Mouse (Mus musculus): Measurements from ENCODE around the gene Sfswap. TPM values are rescaled to one million over a fixed set of nuclear protein-coding genes. Genes with fewer than 3 reads are reported as not detected.
"Not testable (repeated sequence)": the region's sequence is repeated elsewhere in the genome, so short reads cannot be mapped to it uniquely, and the experiment has no call there.

Sfswap gene
- polyA plus RNA-seq, 1 experiment from 2014 or later, result 65.6 TPM

GRCm38 (mm10) chr5:129586016-129586415, 85.0 kb downstream of the Sfswap start:
- ATAC-seq (ENCODE audit: low read depth), result peak; percentile 72
- Histone ChIP-seq H3K9ac (replicated peaks; ENCODE audit: low read depth, low read length) (peak overlapping the region; percentile 41; the same call in 1 of the 2 replicates), H3K4me2 (ENCODE audit: low read depth, low read length) (peak overlapping the region; percentile 100), H3K4me3 (ENCODE audit: low read depth, low read length) (peak overlapping the region; percentile 79), H3K27me3 (ENCODE audit: control insufficient read depth, insufficient read depth, low read length) (no peaks in the 10 kb centered on the region; the same call in 1 of the 2 replicates), H3K36me3 (ENCODE audit: control insufficient read depth, insufficient read depth, low read length) (no peaks in the 10 kb centered on the region), H3K4me1 (ENCODE audit: control insufficient read depth, insufficient read depth, low read length) (peaks cover 18% of the 10 kb centered on the region), H3K9me3 (ENCODE audit: control insufficient read depth, low read length) (no peaks in the 10 kb centered on the region), H3K27ac (ENCODE audit: low read depth, low read length) (peak overlapping the region; percentile 45)
- under 1% methylated on average over 17 of the region's 17 CpGs for WGBS

GRCm38 (mm10) chr5:129586471-129586870, 85.5 kb downstream of the Sfswap start:
- no peaks in the 10 kb centered on the region for H3K36me3 ChIP-seq (ENCODE audit: control insufficient read depth, insufficient read depth, low read length)
- H3K9ac ChIP-seq (replicated peaks; ENCODE audit: low read depth, low read length), result peak overlapping the region; percentile 41; the same call in 1 of the 2 replicates
- peak overlapping the region; percentile 100 for H3K4me2 ChIP-seq (ENCODE audit: low read depth, low read length)
- WGBS, result 30% methylated on average over 13 of the region's 13 CpGs
- ATAC-seq (ENCODE audit: low read depth), result no peak
- no peaks in the 10 kb centered on the region; the same call in 1 of the 2 replicates for H3K27me3 ChIP-seq (ENCODE audit: control insufficient read depth, insufficient read depth, low read length)
- no peaks in the 10 kb centered on the region for H3K9me3 ChIP-seq (ENCODE audit: control insufficient read depth, low read length)
- H3K27ac ChIP-seq (ENCODE audit: low read depth, low read length), result peak overlapping the region; percentile 45
- H3K4me1 ChIP-seq (ENCODE audit: control insufficient read depth, insufficient read depth, low read length), result peaks cover 21% of the 10 kb centered on the region
- H3K4me3 ChIP-seq (ENCODE audit: low read depth, low read length), result peak overlapping the region; percentile 79

GRCm38 (mm10) chr5:129590915-129591314, 89.9 kb downstream of the Sfswap start:
- Histone ChIP-seq H3K27ac (ENCODE audit: low read depth, low read length) (no peak overlapping the region), H3K27me3 (ENCODE audit: control insufficient read depth, insufficient read depth, low read length) (no peaks in the 10 kb centered on the region), H3K9ac (replicated peaks; ENCODE audit: low read depth, low read length) (peak overlapping the region; percentile 28; the same call in 1 of the 2 replicates), H3K4me2 (ENCODE audit: low read depth, low read length) (no peak overlapping the region), H3K36me3 (ENCODE audit: control insufficient read depth, insufficient read depth, low read length) (no peaks in the 10 kb centered on the region), H3K9me3 (ENCODE audit: control insufficient read depth, low read length) (no peaks in the 10 kb centered on the region), H3K4me1 (ENCODE audit: control insufficient read depth, insufficient read depth, low read length) (peaks cover 13% of the 10 kb centered on the region), H3K4me3 (ENCODE audit: low read depth, low read length) (no peak overlapping the region)
- peak; percentile 19; the same call in 1 of the 2 replicates for ATAC-seq (ENCODE audit: low read depth)
- WGBS, result 5% methylated on average over 11 of the region's 11 CpGs

GRCm38 (mm10) chr5:129594116-129595114, 93.4 kb downstream of the Sfswap start:
- 45% methylated on average over 19 of the region's 19 CpGs for WGBS
- 0 out of 2 replicates have a peak overlapping the region, but pooled peaks have one; percentile 1 for H3K9ac ChIP-seq (replicated peaks; ENCODE audit: low read depth, low read length)
- ATAC-seq (ENCODE audit: low read depth), result peak; percentile 71; the same call in 1 of the 2 replicates

GRCm38 (mm10) chr5:129602071-129602487, 101.1 kb downstream of the Sfswap start:
- 0 out of 2 replicates have a peak, but pooled peaks cover 3% of the 10 kb centered on the region for H3K36me3 ChIP-seq (ENCODE audit: control insufficient read depth, insufficient read depth, low read length)

More at GRCm38 (mm10) chr5:129594116-129595114, 93.4 kb downstream of the Sfswap start:
- Histone ChIP-seq H3K27me3 (ENCODE audit: control insufficient read depth, insufficient read depth, low read length) (no peaks in the 10 kb centered on the region), H3K4me3 (ENCODE audit: low read depth, low read length) (no peak overlapping the region), H3K36me3 (ENCODE audit: control insufficient read depth, insufficient read depth, low read length) (0 out of 2 replicates have a peak, but pooled peaks cover 3% of the 10 kb centered on the region), H3K4me1 (ENCODE audit: control insufficient read depth, insufficient read depth, low read length) (peaks cover 5% of the 10 kb centered on the region), H3K4me2 (ENCODE audit: low read depth, low read length) (no peak overlapping the region), H3K9me3 (ENCODE audit: control insufficient read depth, low read length) (no peaks in the 10 kb centered on the region), H3K27ac (ENCODE audit: low read depth, low read length) (no peak overlapping the region)

GRCm38 (mm10) chr5:129607476-129607875, 106.5 kb downstream of the Sfswap start:
- Histone ChIP-seq H3K9me3 (ENCODE audit: control insufficient read depth, low read length) (no peaks in the 10 kb centered on the region), H3K4me3 (ENCODE audit: low read depth, low read length) (no peak overlapping the region), H3K4me1 (ENCODE audit: control insufficient read depth, insufficient read depth, low read length) (no peaks in the 10 kb centered on the region), H3K27ac (ENCODE audit: low read depth, low read length) (no peak overlapping the region), H3K36me3 (ENCODE audit: control insufficient read depth, insufficient read depth, low read length) (no peaks in the 10 kb centered on the region), H3K4me2 (ENCODE audit: low read depth, low read length) (no peak overlapping the region), H3K27me3 (ENCODE audit: control insufficient read depth, insufficient read depth, low read length) (no peaks in the 10 kb centered on the region), H3K9ac (replicated peaks; ENCODE audit: low read depth, low read length) (no peak overlapping the region)
- WGBS, result 89% methylated on average over 8 of the region's 8 CpGs
- no peak for ATAC-seq (ENCODE audit: low read depth)

More at GRCm38 (mm10) chr5:129602071-129602487, 101.1 kb downstream of the Sfswap start:
- H3K4me1 ChIP-seq (ENCODE audit: control insufficient read depth, insufficient read depth, low read length), result no peaks in the 10 kb centered on the region
- no peak overlapping the region for H3K27ac ChIP-seq (ENCODE audit: low read depth, low read length)
- H3K9me3 ChIP-seq (ENCODE audit: control insufficient read depth, low read length), result no peaks in the 10 kb centered on the region
- no peak overlapping the region for H3K4me2 ChIP-seq (ENCODE audit: low read depth, low read length)
- 34% methylated on average over 16 of the region's 16 CpGs for WGBS
- H3K27me3 ChIP-seq (ENCODE audit: control insufficient read depth, insufficient read depth, low read length), result no peaks in the 10 kb centered on the region
- no peak overlapping the region for H3K4me3 ChIP-seq (ENCODE audit: low read depth, low read length)
- H3K9ac ChIP-seq (replicated peaks; ENCODE audit: low read depth, low read length), result no peak overlapping the region
- no peak for ATAC-seq (ENCODE audit: low read depth)

GRCm38 (mm10) chr5:129611060-129611459, 110.0 kb downstream of the Sfswap start:
- H3K9ac ChIP-seq (replicated peaks; ENCODE audit: low read depth, low read length), result no peak overlapping the region
- H3K4me3 ChIP-seq (ENCODE audit: low read depth, low read length), result no peak overlapping the region
- H3K4me1 ChIP-seq (ENCODE audit: control insufficient read depth, insufficient read depth, low read length), result no peaks in the 10 kb centered on the region
- no peaks in the 10 kb centered on the region for H3K9me3 ChIP-seq (ENCODE audit: control insufficient read depth, low read length)
- ATAC-seq (ENCODE audit: low read depth), result no peak
- no peak overlapping the region for H3K4me2 ChIP-seq (ENCODE audit: low read depth, low read length)
- no peak overlapping the region for H3K27ac ChIP-seq (ENCODE audit: low read depth, low read length)
- 14% methylated on average over 1 of the region's 1 CpGs for WGBS
- no peaks in the 10 kb centered on the region for H3K36me3 ChIP-seq (ENCODE audit: control insufficient read depth, insufficient read depth, low read length)
- no peaks in the 10 kb centered on the region for H3K27me3 ChIP-seq (ENCODE audit: control insufficient read depth, insufficient read depth, low read length)

GRCm38 (mm10) chr5:129620600-129620999, 119.6 kb downstream of the Sfswap start:
- not testable (repeated sequence) for H3K27ac ChIP-seq (ENCODE audit: low read depth, low read length); ATAC-seq (ENCODE audit: low read depth); H3K4me2 ChIP-seq (ENCODE audit: low read depth, low read length); H3K4me1 ChIP-seq (ENCODE audit: control insufficient read depth, insufficient read depth, low read length); H3K4me3 ChIP-seq (ENCODE audit: low read depth, low read length); H3K9me3 ChIP-seq (ENCODE audit: control insufficient read depth, low read length); H3K9ac ChIP-seq (replicated peaks; ENCODE audit: low read depth, low read length); H3K36me3 ChIP-seq (ENCODE audit: control insufficient read depth, insufficient read depth, low read length); H3K27me3 ChIP-seq (ENCODE audit: control insufficient read depth, insufficient read depth, low read length)
- 69% methylated on average over 9 of the region's 9 CpGs for WGBS

Measured in neural tube, embryonic 14.5 days (tissue).